Mouse (Mus musculus): ENCODE data around the gene Raly.

GRCm38 (mm10) chr2:154782361-154782760, 8.5 kb upstream of the Raly start:
- no peak for TF ChIP-seq CTCF (IDR thresholded peaks at IDR 0.05; ENCODE audit: extremely low read depth, insufficient read depth, low read length)
- TF ChIP-seq POLR2A (IDR thresholded peaks at IDR 0.05; ENCODE audit: extremely low read depth, insufficient read depth, low read length): no peak
